Mouse (Mus musculus) heart, postnatal 0 days (tissue): ENCODE results near the gene Car5b.

Source experiments
- CTCF ChIP-seq: IDR thresholded peaks from 2 replicates; pipeline ENCODE4 v1.5.1; 2016; ENCODE audit warnings: antibody characterized with exemption, control low read depth, low read depth
- EP300 ChIP-seq: IDR thresholded peaks from 2 replicates; pipeline ENCODE4 v1.6.1; 2016; ENCODE audit warnings: antibody characterized with exemption, low read depth

GRCm38 (mm10) chrX:163981092-163981491 is 46.7 kb downstream of the Car5b start:
- no peak for TF ChIP-seq CTCF
- TF ChIP-seq EP300 = no peak
